Mouse (Mus musculus) heart, postnatal 4 days (tissue): ENCODE results near the gene Jkamp. TPM values are rescaled to one million over a fixed set of nuclear protein-coding genes. Genes with fewer than 3 reads are reported as not detected.

Experiments
- DNase-seq: peaks from one replicate; pipeline ENCODE4 v3.0.0; 2021
- microRNA-seq, 2 experiments: library from miRNA; unstranded; fragments of <30 nt; microRNA quantifications; one replicate each; pipeline ENCODE4 v1.2.0; 2021 to 2022
- total RNA-seq, 2 experiments: library from RNA; stranded (reverse); gene quantifications; 2 replicates each; pipeline ENCODE4 v1.2.3; 2021

Jkamp gene
- total RNA-seq, 2 experiments from 2014 or later: 33.2 to 36.1 TPM

DNA sequence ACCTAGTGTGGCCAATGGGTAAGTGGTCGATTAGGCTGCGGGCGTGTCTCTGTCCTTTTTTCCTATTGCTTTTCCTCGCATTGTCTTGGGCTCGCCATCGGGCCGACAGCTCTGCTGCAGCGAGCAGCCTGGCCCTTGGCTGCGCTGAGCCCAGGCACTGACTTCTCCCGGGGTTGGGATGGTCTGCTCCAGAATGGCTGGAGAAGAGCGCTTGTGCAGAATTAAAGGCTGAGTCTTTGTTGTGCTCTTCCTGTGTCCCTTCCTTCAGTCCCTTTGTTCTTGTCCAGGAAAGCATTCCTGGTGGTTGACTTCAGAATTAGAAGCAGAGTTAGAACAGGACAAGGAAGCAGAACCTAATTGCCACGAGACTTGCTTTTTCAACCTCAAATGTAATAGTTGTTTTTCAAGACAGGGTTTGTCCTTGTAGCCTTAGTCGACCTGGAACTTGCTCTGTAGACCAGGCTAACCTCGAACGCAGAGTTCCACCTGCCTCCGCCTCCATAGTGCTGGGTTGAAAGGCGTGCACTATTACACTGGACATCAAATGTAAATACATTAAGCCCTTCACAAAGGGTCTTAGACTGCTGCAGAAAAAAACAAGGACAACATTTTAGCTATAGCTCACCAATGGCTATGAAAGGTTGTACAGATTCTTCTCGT is 907 bp downstream of the Jkamp start:
- DNase-seq: no peak

DNA sequence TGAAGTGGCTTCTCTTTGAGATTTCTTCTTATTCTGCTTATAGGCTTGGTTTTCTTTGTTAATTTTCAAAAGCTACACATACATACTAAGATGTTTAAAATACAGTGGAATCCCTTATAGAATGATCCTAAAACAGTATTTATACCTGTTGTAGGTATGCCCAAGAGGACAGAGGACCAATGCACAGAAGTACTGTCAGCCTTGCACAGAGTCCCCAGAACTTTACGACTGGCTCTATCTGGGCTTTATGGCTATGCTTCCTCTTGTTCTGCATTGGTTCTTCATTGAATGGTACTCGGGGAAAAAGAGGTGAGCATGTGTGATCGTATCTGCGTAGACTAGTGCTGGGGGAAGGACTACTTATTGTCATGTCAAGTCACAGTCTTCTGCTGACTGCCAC is 4.4 kb downstream of the Jkamp start:
- DNase-seq: no peak

DNA sequence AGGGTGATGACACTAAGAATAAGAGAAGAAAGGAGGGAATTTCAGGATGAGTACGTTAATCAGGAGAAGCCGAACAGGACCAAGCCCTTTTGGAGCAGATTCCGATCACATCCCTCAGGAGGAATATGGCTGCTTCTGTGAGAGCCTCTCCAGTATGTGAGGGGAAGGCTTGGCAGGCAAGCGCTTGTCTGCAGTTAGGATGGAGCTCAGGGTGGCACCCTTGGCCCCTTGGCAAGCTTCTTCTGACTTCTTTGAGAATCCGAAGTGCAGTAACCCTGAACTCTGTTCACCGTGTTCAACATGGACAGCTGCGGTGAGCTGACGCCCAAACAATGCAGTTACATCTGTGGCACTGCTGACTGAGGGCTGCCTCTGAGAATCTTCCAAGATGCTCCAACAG is 11.6 kb downstream of the Jkamp start:
- DNase-seq: no peak

DNA sequence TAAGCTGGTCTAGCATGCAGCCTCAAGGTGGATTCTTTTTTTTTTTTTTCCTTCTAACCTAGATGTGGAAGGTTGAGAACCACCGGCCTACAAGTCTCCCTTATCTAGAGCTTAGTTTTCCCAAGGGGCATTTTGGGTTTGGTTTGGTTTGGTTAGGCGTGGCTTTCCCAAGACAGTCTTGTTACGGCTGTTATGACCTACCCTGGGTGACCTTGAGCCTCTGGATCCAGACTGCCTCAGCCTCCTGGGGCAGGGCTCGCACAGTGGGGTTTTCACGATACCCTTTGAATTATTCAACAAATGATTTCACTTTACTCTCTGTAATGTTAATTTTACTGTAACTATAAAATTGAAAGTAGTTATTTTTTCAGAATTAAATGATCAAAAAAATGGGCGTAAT is 17.4 kb downstream of the Jkamp start:
- no peak for DNase-seq

DNA sequence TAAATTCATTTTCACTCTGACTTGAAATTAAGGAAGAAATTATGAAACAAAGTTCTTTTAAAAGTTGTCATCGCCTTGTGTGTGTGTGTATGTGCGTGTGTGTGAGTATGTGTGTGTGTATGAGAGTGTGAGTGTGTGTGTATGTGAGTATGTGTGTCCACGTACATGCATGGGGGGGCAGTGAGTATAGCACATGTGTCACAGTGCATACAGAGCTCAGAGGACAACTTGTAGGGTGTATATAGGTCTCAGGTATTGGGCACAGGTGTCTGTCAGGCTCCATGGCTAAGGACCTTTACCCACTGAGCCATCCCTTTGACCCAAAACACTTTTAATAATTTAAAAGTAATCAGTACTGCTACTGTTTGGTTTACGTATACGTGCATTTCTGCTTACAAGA is 18.6 kb downstream of the Jkamp start:
- DNase-seq: no peak

DNA sequence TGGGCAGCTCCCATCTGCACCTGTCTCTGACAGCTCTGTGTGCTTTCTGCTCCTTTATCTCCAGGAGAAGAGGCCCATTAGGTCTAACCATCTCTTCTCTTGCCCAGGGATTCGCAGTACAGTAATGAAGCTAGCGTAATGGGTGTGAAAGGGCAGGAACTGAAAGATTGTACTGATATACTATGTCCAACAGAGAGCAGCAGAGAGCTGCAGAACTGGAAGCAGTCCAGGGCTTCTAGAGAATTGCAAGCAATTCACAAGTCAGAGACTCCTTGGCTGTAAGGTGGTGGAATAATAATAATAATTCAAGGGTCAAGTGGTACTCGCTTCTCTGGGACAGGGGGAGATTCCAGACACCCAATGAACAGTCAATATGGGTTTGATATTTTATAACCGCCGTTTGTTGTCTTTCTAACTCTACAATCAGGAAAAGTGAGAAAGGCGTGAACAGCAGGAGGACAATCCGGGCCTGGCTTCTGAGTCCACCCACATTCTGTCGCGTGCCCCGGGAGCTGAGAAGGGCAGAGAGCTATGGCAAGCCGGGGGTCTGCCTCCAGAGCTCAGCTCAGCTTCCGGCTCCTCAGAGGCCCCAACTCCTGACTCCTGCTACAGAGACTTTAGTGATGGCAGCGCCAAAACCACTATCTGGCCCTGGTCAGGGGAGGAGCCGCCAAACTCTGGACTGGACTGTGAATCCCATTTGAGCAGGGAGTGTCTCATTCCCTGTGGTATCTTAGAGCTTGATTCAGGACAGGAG is 19.3 kb downstream of the Jkamp start:
- peak; percentile 79 for DNase-seq

DNA sequence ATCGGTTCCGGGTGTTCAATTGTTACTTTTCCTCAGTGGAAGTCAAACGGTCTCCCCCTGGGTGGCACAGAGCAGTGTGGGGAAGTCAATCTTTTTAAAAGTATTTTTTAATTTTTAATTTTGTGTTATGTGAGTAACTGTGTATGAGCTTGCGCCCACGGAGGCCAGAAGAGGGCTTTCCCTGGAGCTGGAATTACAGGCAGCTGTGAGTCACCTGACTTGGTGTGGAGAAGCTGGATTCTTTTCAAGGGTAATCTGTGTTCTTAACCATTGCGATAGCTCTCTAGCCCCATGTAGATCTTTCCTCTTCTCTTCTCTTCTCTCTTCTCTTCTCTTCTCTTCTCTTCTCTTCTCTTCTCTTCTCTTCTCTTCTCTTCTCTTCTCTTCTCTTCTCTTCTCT is 29.7 kb downstream of the Jkamp start:
- no peak for DNase-seq

DNA sequence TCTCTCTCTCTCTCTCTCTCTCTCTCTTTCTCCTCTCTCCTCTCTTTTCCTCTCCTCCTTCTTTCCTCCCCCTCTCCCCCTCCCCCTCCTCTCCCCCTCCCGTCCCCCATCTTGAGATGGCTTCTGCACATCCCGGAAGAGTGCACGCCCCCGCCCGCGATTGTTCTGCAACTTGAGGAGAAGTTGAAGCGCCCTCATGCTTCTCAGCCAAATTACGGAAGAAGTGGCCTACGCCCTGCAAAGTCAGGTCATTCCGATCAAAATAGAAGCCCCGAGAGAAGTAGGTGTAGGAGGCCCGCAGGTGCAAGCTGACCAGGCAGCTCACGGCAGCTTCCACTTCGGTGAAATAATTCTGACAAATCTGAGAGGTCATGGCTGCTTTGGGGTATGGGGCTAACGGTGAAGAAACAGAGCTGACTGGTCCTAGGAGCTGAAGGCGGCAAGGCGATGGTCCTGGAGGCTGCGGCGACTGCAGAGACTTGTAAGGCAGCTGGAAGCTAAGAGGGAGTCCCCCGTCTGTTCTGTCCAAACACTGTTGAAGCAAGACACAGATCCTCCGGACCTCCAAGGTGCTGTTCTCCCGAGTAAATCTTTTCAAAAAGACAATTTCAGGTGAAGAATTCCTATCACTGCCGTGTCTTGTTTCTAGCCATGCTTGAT is 30.4 kb downstream of the Jkamp start:
- no peak for DNase-seq

DNA sequence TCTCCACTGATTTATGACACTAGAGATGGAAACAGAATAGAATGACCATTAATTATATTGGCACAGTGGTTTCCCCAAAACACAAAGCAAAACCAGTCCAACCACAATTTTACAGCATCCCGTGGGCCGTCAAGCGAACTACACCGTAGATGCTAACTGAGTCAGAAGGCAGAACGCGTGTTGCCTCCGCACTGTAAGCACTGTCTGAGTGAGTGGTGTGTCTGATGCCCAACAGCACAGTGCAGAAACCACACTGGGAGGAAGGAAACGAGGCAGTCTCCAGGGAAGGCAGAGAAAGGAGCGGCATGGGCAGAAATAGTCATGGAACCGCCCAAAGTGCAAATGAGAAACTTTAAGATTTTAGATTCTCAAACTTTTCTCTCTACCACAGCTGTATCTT is 43.8 kb downstream of the Jkamp start:
- no peak for DNase-seq

DNA sequence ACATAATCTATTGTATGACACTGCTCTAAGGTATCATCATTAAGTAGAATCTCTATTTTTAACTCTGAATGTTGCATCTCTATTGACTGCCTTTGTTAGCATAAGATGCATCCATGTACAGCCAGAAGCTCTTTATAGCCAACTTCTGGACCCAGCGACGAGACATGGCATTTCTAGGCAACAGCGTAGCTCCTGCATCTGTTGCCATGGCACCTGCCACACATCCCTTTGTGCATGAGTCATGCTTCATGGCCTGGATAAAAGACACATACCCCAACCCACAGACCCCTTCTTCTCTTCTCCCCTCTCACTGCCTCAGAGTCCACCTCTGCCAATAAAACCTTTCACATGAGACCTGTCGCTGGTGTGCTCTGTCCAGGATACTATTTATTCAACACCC is 65.4 kb downstream of the Jkamp start:
- no peak for DNase-seq

Small RNAs within 50 kb of the gene (microRNA-seq; reads per million reads assigned to microRNA genes)
- 0 reads per million in 2 experiments for gene Gm24466

Other genes starting within 250 kb of the Jkamp start
- under 1 TPM; 0.59 to 0.67 TPM for gene Gpr135, start 14.5 kb upstream of the Jkamp start, total RNA-seq
- 10 to 100 TPM; 12.2 to 13.7 TPM for gene L3hypdh, start 150 bp upstream of the Jkamp start, total RNA-seq
- not detected for gene Ccdc175, start 99.4 kb downstream of the Jkamp start, total RNA-seq